8 mouse cellular contexts compared by ENCODE assay signal in the genomic region with DNA sequence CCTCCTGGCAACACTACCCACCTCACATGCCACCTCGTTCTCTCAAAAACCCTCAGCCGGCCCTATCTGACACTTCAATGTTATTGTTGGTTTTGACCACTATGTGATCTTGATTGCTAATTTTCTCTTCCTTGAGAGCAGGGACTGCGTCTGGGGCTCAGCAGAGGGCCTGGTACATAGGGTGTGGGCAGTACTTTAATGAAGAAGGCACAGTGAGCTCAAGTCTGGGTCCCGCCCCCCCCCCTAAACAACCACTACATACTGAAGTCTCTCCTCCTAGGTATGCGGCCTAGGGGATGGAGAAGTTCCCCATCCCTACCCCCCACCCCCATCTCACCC. TPM values are rescaled to one million over a fixed set of nuclear protein-coding genes. Genes with fewer than 3 reads are reported as not detected.
DNase-seq lines count a peak whose midpoint lies in the region; ATAC-seq and TF ChIP-seq lines count a peak whose summit lies in the region.

No protein-coding gene starts in this region.

- WGBS in lung, embryonic 14.5 days, result 4% methylated on average over 5 of the region's 5 CpGs
- 17% methylated on average over 5 of the region's 5 CpGs for WGBS in intestine, postnatal 0 days
- 11% methylated on average over 5 of the region's 5 CpGs for WGBS in neural tube, embryonic 13.5 days

- no peaks in the 10 kb centered on the region for H3K9me3 ChIP-seq in lung, embryonic 14.5 days (ENCODE audit: low read depth, low read length)
- H3K9me3 ChIP-seq in intestine, postnatal 0 days (ENCODE audit: control insufficient read depth), result no peaks in the 10 kb centered on the region
- H3K9me3 ChIP-seq in neural tube, embryonic 13.5 days, result no peaks in the 10 kb centered on the region

- no peaks in the 10 kb centered on the region for H3K36me3 ChIP-seq in lung, embryonic 14.5 days (ENCODE audit: insufficient read depth)
- no peaks in the 10 kb centered on the region for H3K36me3 ChIP-seq in intestine, postnatal 0 days (ENCODE audit: control insufficient read depth, insufficient read depth)
- H3K36me3 ChIP-seq in neural tube, embryonic 13.5 days, result no peaks in the 10 kb centered on the region

- no peak for TF ChIP-seq CTCF in lung, embryonic 14.5 days (IDR thresholded peaks at IDR 0.05; ENCODE audit: low read depth)
- TF ChIP-seq CTCF in embryonic fibroblast, embryonic 13.5 days (IDR thresholded peaks at IDR 0.05; ENCODE audit: borderline replicate concordance, insufficient read depth, low read length), result no peak
- TF ChIP-seq CTCF in intestine, postnatal 0 days (IDR thresholded peaks at IDR 0.05; ENCODE audit: low read depth), result no peak

- no peak for DNase-seq in lung, embryonic 14.5 days
- no peak for DNase-seq in lung, postnatal 10 days
- DNase-seq in cerebellum, adult 8-10 months, result no peak
- no peak for DNase-seq in spleen, postnatal 36 days (ENCODE audit: low spot score in 2 of 2)
- DNase-seq in spleen, postnatal 14 days (ENCODE audit: low spot score in 2 of 2), result no peak

- no peak for TF ChIP-seq POLR2A in embryonic fibroblast, embryonic 13.5 days (IDR thresholded peaks at IDR 0.05; ENCODE audit: low read depth, low read length)

- no peak overlapping the region for H3K27ac ChIP-seq in lung, embryonic 14.5 days (ENCODE audit: low read depth)
- H3K27ac ChIP-seq in embryonic fibroblast, embryonic 13.5 days (ENCODE audit: insufficient read depth, low read length), result no peak overlapping the region
- H3K27ac ChIP-seq in intestine, postnatal 0 days (ENCODE audit: low read depth, low read length), result no peak overlapping the region
- H3K27ac ChIP-seq in neural tube, embryonic 13.5 days (replicated peaks), result no peak overlapping the region

- 0 out of 2 replicates have a peak, but pooled peaks cover 9% of the 10 kb centered on the region for H3K27me3 ChIP-seq in lung, embryonic 14.5 days (ENCODE audit: insufficient read depth, low read length)
- no peaks in the 10 kb centered on the region; the same call in 1 of the 2 replicates for H3K27me3 ChIP-seq in intestine, postnatal 0 days (replicated peaks; ENCODE audit: control insufficient read depth, insufficient read depth, low read length)
- peaks cover 65% of the 10 kb centered on the region for H3K27me3 ChIP-seq in neural tube, embryonic 13.5 days

- H3K4me3 ChIP-seq in lung, embryonic 14.5 days (ENCODE audit: low read depth, low read length), result peak overlapping the region; percentile 73
- H3K4me3 ChIP-seq in embryonic fibroblast, embryonic 13.5 days (ENCODE audit: insufficient read depth, low read length), result peak overlapping the region; percentile 39
- peak overlapping the region; percentile 77 for H3K4me3 ChIP-seq in intestine, postnatal 0 days (ENCODE audit: low read depth, low read length)
- H3K4me3 ChIP-seq in neural tube, embryonic 13.5 days, result peak overlapping the region; percentile 83

- ATAC-seq in lung, embryonic 14.5 days (ENCODE audit: insufficient read depth), result peak; percentile 13; the same call in 1 of the 2 replicates
- no peak for ATAC-seq in intestine, postnatal 0 days
- ATAC-seq in neural tube, embryonic 13.5 days (ENCODE audit: low read depth), result no peak; the same call in 1 of the 2 replicates

- H3K4me2 ChIP-seq in lung, embryonic 14.5 days, result peak overlapping the region; percentile 99
- peak overlapping the region; percentile 100 for H3K4me2 ChIP-seq in intestine, postnatal 0 days (replicated peaks; ENCODE audit: low read depth)
- peak overlapping the region; percentile 89 for H3K4me2 ChIP-seq in neural tube, embryonic 13.5 days

- peak overlapping the region; percentile 78 for H3K9ac ChIP-seq in lung, embryonic 14.5 days
- H3K9ac ChIP-seq in intestine, postnatal 0 days (ENCODE audit: low read depth, low read length), result no peak overlapping the region
- peak overlapping the region; percentile 80 for H3K9ac ChIP-seq in neural tube, embryonic 13.5 days

- H3K4me1 ChIP-seq in lung, embryonic 14.5 days (ENCODE audit: insufficient read depth), result peaks cover 11% of the 10 kb centered on the region; the same call in 1 of the 2 replicates
- H3K4me1 ChIP-seq in embryonic fibroblast, embryonic 13.5 days (ENCODE audit: control insufficient read depth, insufficient read depth, low read length), result no peaks in the 10 kb centered on the region
- peaks cover 9% of the 10 kb centered on the region; the same call in 1 of the 2 replicates for H3K4me1 ChIP-seq in intestine, postnatal 0 days (replicated peaks; ENCODE audit: control insufficient read depth, insufficient read depth, low read length)
- H3K4me1 ChIP-seq in neural tube, embryonic 13.5 days (replicated peaks), result peaks cover 16% of the 10 kb centered on the region

RNA-seq across cellular contexts. Expression of gene Neurl1b, which starts 0.5 kb away (rescaled TPM):
- 1.9 and 2.1 TPM in 2 replicates for polyA plus RNA-seq in lung, embryonic 14.5 days (2014; fragmentation: Nextera tagmentation; extraction: Ambion mirVana)
- polyA plus RNA-seq in embryonic fibroblast, embryonic 13.5 days (2011; ENCODE audit: insufficient read length, low read depth, missing spikeins), result 1.2 and 2.4 TPM in 2 replicates
- 1.5 TPM in 2 replicates for polyA plus RNA-seq in intestine, postnatal 0 days (2015; fragmentation: Nextera tagmentation; extraction: Ambion mirVana)
- 0.47 and 0.49 TPM in 2 replicates for polyA plus RNA-seq in neural tube, embryonic 13.5 days (2015; fragmentation: Nextera tagmentation; extraction: Ambion mirVana)
